ENCODE assay signal across 17 mouse cellular contexts in genomic region chr11:84104036-84104435, GRCm38 (mm10).
"Had no signal": no experiment of that assay in that cellular context is flagged by ENCODE, and none has a peak within 500 bp of the region (broad histone marks: within the 10 kb centered on the region; RNA-seq: fewer than 3 reads in every experiment).

No protein-coding gene starts in this region.

- DNase-seq: gastrocnemius, adult 2 months; gastrocnemius, postnatal 14 days; gastrocnemius, postnatal 36 days; heart, adult 11 months; heart, adult 2 months; heart, postnatal 14 days; heart, postnatal 36 days; kidney, adult 11 months; kidney, adult 2 months; kidney, adult 9 months; kidney, postnatal 14 days; kidney, postnatal 36 days; layer of hippocampus, adult 9-11 months; layer of hippocampus, postnatal 36 days; liver; liver, embryonic 13.5 days; liver, postnatal 0 days had no signal
